Mouse (Mus musculus) mature B cell (primary cell): ENCODE measurements around the gene Ttc23.

ENCODE experiments used
- in situ Hi-C: fragments of 300-500 bp; cut with MboI; formaldehyde crosslinking; loops from 2 replicates; pipeline ENCODE4 v1.14.3; 2019

The Ttc23 gene

GRCm38 (mm10) chr7:67644833-67645680, 2.2 kb upstream of the Ttc23 start, which contains the start of gene Lrrc28:
Gene Lrrc28, minus strand, starts transcription at chr7:67645268.
- in situ Hi-C loops, result loop anchor here (10.0 to 25.0 kb wide), 2 partner anchors 270 to 958 kb away; partner anchors contain the start of genes Asb7, Lins1 and Mef2a

GRCm38 (mm10) chr7:67645681-67646014, 1.6 kb upstream of the Ttc23 start:
- in situ Hi-C loops, result loop anchor here (10.0 to 25.0 kb wide), 2 partner anchors 271 to 958 kb away; partner anchors contain the start of genes Asb7, Lins1 and Mef2a

- in situ Hi-C loops, result loop anchor here (10.0 to 25.0 kb wide), 2 partner anchors 271 to 959 kb away; partner anchors contain the start of genes Asb7, Lins1 and Mef2a
These were observed 1.1 kb upstream of the Ttc23 start for GRCm38 (mm10) chr7:67646131-67646530.

GRCm38 (mm10) chr7:67648376-67648775, 1.2 kb downstream of the Ttc23 start:
- in situ Hi-C loops, result loop anchor here (10.0 to 25.0 kb wide), 2 partner anchors 274 to 961 kb away; partner anchors contain the start of genes Asb7, Lins1 and Mef2a

- in situ Hi-C loops, result no loop called here
These were observed 5.0 kb downstream of the Ttc23 start for GRCm38 (mm10) chr7:67652211-67652610.

- in situ Hi-C loops, result no loop called here
These were observed 7.5 kb downstream of the Ttc23 start for GRCm38 (mm10) chr7:67654668-67655067.

DNA sequence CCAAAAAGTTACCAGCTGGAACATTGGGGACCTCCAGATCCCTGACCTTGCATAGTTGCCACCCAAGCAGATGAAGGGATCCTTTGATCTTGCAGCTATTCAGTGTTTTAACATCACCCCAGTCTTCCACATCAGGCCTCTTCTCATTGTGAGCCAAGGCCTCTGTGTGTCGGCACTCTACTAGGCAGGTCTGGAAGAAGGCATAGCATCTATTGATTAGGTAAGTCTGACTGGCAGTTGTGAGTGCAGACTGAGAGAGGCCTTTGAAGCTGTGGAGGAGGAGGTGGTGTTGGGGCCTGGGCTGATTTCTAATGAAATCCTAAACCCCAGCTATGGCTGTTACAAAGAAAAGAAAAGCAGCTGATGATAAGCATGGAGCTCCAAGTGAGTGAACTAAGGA, 8.0 kb downstream of the Ttc23 start:
- in situ Hi-C loops, result no loop called here

- in situ Hi-C loops, result no loop called here
These were observed 10.9 kb downstream of the Ttc23 start for GRCm38 (mm10) chr7:67658110-67658509.

DNA sequence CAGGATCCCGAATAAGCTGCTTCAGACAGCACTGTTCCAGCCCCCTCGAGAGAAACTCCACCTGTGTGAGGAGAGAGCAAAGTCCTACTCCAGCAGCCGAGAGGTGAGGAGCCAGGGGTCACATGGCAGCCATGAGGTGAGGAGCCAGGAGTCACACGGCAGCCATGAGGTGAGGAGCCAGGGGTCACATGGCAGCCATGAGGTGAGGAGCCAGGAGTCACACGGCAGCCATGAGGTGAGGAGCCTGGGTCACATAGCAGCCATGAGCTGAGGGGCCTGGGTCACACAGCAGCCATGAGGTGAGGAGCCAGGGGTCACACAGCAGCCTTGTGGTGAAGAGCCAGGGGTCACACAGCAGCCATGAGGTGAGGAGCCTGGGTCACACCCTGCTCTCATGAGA, 15.2 kb downstream of the Ttc23 start:
- in situ Hi-C loops, result no loop called here

- in situ Hi-C loops, result no loop called here
These were observed 16.9 kb downstream of the Ttc23 start for GRCm38 (mm10) chr7:67663981-67664694.

GRCm38 (mm10) chr7:67670965-67671364, 23.8 kb downstream of the Ttc23 start:
- in situ Hi-C loops, result no loop called here

- in situ Hi-C loops, result no loop called here
These were observed 25.4 kb downstream of the Ttc23 start for GRCm38 (mm10) chr7:67672650-67673049.

DNA sequence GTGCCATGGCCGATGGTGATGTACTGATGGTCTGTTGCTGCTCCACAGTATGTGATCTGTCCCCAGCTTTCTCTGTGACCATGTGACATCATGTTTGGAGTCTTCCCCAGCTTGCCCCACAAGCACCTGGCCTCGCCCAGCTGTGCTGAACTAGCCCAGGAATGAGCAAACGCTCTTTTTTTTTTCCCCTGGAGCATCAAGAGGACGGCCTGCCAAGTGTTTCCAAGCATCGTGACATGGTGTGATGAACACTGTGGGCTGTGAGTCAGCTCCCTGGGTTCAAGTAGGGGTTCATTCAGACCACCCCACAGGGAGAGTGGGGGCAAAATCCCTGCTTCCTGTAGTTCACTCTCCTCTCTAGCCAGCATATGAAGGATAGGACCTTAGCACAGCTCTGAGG, 26.4 kb downstream of the Ttc23 start:
- in situ Hi-C loops, result no loop called here

- in situ Hi-C loops, result no loop called here
These were observed 31.8 kb downstream of the Ttc23 start for GRCm38 (mm10) chr7:67678878-67679499.

GRCm38 (mm10) chr7:67681078-67681477, 33.9 kb downstream of the Ttc23 start:
- in situ Hi-C loops, result no loop called here

- in situ Hi-C loops, result no loop called here
These were observed 35.8 kb downstream of the Ttc23 start for GRCm38 (mm10) chr7:67683006-67683405.

DNA sequence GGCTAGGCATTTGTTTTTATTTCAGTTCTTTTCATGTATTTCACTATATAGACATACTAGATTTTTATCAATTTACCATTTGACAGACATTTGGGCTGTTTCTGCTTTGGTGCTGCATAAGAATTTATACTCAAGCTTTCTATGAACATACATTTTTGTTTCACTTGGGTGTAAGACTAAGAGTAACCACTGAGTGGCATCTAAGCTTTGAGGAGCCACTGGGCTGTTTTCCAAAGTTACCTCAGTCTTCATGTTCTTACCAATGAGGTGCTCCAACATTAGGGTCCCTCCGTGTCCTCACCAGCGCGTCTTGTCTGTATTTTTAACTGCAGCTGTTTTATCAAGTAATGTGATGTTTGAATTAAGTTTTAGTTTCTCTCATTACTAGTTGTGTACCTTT, 39.3 kb downstream of the Ttc23 start:
- in situ Hi-C loops, result no loop called here

- in situ Hi-C loops, result no loop called here
These were observed 41.1 kb downstream of the Ttc23 start for GRCm38 (mm10) chr7:67688281-67688680.

DNA sequence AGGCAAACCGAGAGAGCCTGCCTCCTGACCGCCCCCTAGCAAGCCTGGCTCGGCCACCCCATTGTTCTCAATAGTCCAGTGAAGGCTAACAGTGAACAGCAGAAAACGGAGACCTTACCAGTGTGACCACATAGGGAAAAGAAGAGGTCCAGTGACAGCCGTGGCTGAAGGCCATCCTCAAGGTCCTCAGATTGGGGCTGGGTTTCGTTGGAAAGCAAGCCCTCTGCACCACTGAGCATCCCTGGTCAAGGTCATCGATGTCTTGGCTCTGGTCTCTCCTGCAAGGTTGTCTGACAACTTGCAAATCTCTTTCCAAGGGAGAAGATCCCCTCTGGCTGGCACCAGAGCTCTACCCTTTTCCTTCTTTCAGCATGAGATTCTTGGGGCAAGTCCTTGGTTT, 42.6 kb downstream of the Ttc23 start:
- in situ Hi-C loops, result no loop called here

GRCm38 (mm10) chr7:67691036-67691435, 43.8 kb downstream of the Ttc23 start:
- in situ Hi-C loops, result no loop called here

GRCm38 (mm10) chr7:67692141-67692540, 44.9 kb downstream of the Ttc23 start:
- in situ Hi-C loops, result no loop called here

GRCm38 (mm10) chr7:67692791-67693538, 45.8 kb downstream of the Ttc23 start:
- in situ Hi-C loops, result no loop called here
